Mouse (Mus musculus): ENCODE measurements around the gene Immp2l. TPM values are rescaled to one million over a fixed set of nuclear protein-coding genes. Genes with fewer than 3 reads are reported as not detected.
A peak's percentile ranks its signal among the peaks of the same experiment; 100 is the strongest.
"Not testable (repeated sequence)": the region's sequence is repeated elsewhere in the genome, so short reads cannot be mapped to it uniquely, and the experiment has no call there.

Gene Immp2l
- polyA plus RNA-seq, 1 experiment from 2014 or later: 12.8 TPM

GRCm38 (mm10) chr12:40992237-40992636, 31.7 kb upstream of the Immp2l start:
- H3K27me3 ChIP-seq (ENCODE audit: control insufficient read depth, insufficient read depth, low read depth, low read length); H3K9ac ChIP-seq (ENCODE audit: low read length); H3K4me2 ChIP-seq (ENCODE audit: low read depth, low read length); ATAC-seq (ENCODE audit: low read depth); H3K9me3 ChIP-seq (ENCODE audit: control insufficient read depth, low read length); H3K4me1 ChIP-seq (replicated peaks; ENCODE audit: control insufficient read depth, insufficient read depth, low read length); H3K27ac ChIP-seq (ENCODE audit: low read length); H3K4me3 ChIP-seq (ENCODE audit: low read length); H3K36me3 ChIP-seq (ENCODE audit: control insufficient read depth, insufficient read depth, low read length): not testable (repeated sequence)
- 83% methylated on average over 1 of the region's 1 CpGs for WGBS

DNA sequence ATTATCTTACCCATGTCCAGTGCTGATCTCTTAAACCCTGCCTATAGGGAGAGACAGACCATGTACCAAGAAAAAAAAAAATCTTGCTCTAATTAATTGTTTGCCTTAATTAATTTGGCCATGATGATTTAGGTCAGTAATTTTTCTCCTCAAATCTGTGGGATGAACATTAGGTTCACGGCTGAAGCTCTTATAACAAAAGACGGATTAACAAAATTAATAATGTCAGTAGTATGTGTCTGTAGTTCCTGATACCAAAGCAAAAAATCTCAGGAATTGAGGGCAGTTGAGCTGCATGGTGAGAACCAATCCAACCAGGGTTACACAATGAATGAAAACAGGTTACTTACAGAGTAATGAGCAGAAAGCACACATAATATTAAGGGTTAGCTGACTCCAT, 29.0 kb upstream of the Immp2l start:
- WGBS: 82% methylated on average over 2 of the region's 2 CpGs
- Histone ChIP-seq H3K4me3 (ENCODE audit: low read length) (no peak overlapping the region), H3K36me3 (ENCODE audit: control insufficient read depth, insufficient read depth, low read length) (no peaks in the 10 kb centered on the region), H3K9ac (ENCODE audit: low read length) (no peak overlapping the region), H3K27me3 (ENCODE audit: control insufficient read depth, insufficient read depth, low read depth, low read length) (no peaks in the 10 kb centered on the region), H3K4me2 (ENCODE audit: low read depth, low read length) (no peak overlapping the region), H3K27ac (ENCODE audit: low read length) (no peak overlapping the region), H3K9me3 (ENCODE audit: control insufficient read depth, low read length) (no peaks in the 10 kb centered on the region), H3K4me1 (replicated peaks; ENCODE audit: control insufficient read depth, insufficient read depth, low read length) (no peaks in the 10 kb centered on the region)
- ATAC-seq (ENCODE audit: low read depth): no peak

GRCm38 (mm10) chr12:40995618-40996370, 28.1 kb upstream of the Immp2l start:
- Histone ChIP-seq H3K9me3 (ENCODE audit: control insufficient read depth, low read length) (no peaks in the 10 kb centered on the region), H3K27ac (ENCODE audit: low read length) (no peak overlapping the region), H3K4me2 (ENCODE audit: low read depth, low read length) (no peak overlapping the region), H3K4me3 (ENCODE audit: low read length) (no peak overlapping the region), H3K4me1 (replicated peaks; ENCODE audit: control insufficient read depth, insufficient read depth, low read length) (no peaks in the 10 kb centered on the region), H3K9ac (ENCODE audit: low read length) (no peak overlapping the region), H3K36me3 (ENCODE audit: control insufficient read depth, insufficient read depth, low read length) (no peaks in the 10 kb centered on the region), H3K27me3 (ENCODE audit: control insufficient read depth, insufficient read depth, low read depth, low read length) (no peaks in the 10 kb centered on the region)
- no peak for ATAC-seq (ENCODE audit: low read depth)
- 63% methylated on average over 9 of the region's 9 CpGs for WGBS

GRCm38 (mm10) chr12:41022516-41022915, 1.4 kb upstream of the Immp2l start:
- H3K4me3 ChIP-seq (ENCODE audit: low read length): no peak overlapping the region
- 86% methylated on average over 1 of the region's 1 CpGs for WGBS
- no peak overlapping the region for H3K4me2 ChIP-seq (ENCODE audit: low read depth, low read length)
- no peaks in the 10 kb centered on the region for H3K27me3 ChIP-seq (ENCODE audit: control insufficient read depth, insufficient read depth, low read depth, low read length)
- ATAC-seq (ENCODE audit: low read depth): no peak
- H3K9me3 ChIP-seq (ENCODE audit: control insufficient read depth, low read length): no peaks in the 10 kb centered on the region
- H3K4me1 ChIP-seq (replicated peaks; ENCODE audit: control insufficient read depth, insufficient read depth, low read length): peaks cover 5% of the 10 kb centered on the region; the same call in 1 of the 2 replicates
- H3K27ac ChIP-seq (ENCODE audit: low read length): no peak overlapping the region
- H3K36me3 ChIP-seq (ENCODE audit: control insufficient read depth, insufficient read depth, low read length): no peaks in the 10 kb centered on the region
- H3K9ac ChIP-seq (ENCODE audit: low read length): no peak overlapping the region

DNA sequence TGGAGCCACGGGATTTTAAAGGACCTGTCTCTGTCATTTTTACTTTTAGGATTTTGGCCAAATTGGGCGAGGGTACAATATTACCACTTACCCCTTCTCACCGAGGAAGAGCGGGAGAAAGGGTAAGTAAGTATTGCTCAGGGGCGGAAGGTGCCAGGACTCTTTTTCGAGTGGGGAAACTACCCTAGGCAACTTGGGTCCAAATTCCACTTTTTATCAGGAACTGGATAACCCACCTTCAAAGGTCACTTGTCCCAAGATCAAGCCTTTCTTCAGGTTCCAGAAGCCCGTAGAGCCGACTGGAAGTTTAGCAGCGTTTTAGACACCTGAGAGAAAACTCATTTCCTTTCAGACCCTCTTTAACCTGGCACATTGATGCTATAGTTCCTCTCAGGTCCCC, 622 bp downstream of the Immp2l start:
- H3K27ac ChIP-seq (ENCODE audit: low read length): peak overlapping the region; percentile 32; the same call in 1 of the 2 replicates
- H3K36me3 ChIP-seq (ENCODE audit: control insufficient read depth, insufficient read depth, low read length): no peaks in the 10 kb centered on the region
- WGBS: 5% methylated on average over 9 of the region's 9 CpGs
- H3K9ac ChIP-seq (ENCODE audit: low read length): peak overlapping the region; percentile 86
- H3K9me3 ChIP-seq (ENCODE audit: control insufficient read depth, low read length): no peaks in the 10 kb centered on the region
- H3K27me3 ChIP-seq (ENCODE audit: control insufficient read depth, insufficient read depth, low read depth, low read length): no peaks in the 10 kb centered on the region
- peak overlapping the region; percentile 85 for H3K4me2 ChIP-seq (ENCODE audit: low read depth, low read length)
- H3K4me1 ChIP-seq (replicated peaks; ENCODE audit: control insufficient read depth, insufficient read depth, low read length): peaks cover 5% of the 10 kb centered on the region; the same call in 1 of the 2 replicates
- no peak for ATAC-seq (ENCODE audit: low read depth)
- H3K4me3 ChIP-seq (ENCODE audit: low read length): peak overlapping the region; percentile 70

DNA sequence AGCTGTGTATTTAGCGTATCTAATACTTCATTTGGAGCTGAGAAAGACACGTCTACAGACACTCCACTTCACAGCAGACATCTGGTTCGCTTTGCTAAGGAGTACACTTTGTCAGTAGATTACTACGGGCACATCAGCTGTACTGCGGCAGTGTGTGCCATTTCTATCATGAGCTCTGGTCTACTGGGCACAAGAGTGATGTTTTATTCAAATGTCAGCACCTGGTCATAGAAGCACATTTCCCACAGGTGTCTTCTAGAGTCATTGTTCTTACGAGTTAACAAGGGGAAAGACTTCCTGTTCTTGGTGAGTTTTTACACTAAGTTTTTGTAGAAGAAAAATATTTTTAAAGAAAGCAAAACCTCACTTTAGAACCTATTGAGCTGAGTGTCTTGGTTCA, 3.6 kb downstream of the Immp2l start:
- Histone ChIP-seq H3K4me2 (ENCODE audit: low read depth, low read length) (no peak overlapping the region), H3K4me3 (ENCODE audit: low read length) (no peak overlapping the region), H3K27me3 (ENCODE audit: control insufficient read depth, insufficient read depth, low read depth, low read length) (no peaks in the 10 kb centered on the region), H3K9ac (ENCODE audit: low read length) (no peak overlapping the region), H3K36me3 (ENCODE audit: control insufficient read depth, insufficient read depth, low read length) (no peaks in the 10 kb centered on the region), H3K4me1 (replicated peaks; ENCODE audit: control insufficient read depth, insufficient read depth, low read length) (peaks cover 5% of the 10 kb centered on the region; the same call in 1 of the 2 replicates), H3K9me3 (ENCODE audit: control insufficient read depth, low read length) (no peaks in the 10 kb centered on the region), H3K27ac (ENCODE audit: low read length) (no peak overlapping the region)
- ATAC-seq (ENCODE audit: low read depth): no peak
- WGBS: 78% methylated on average over 6 of the region's 6 CpGs

DNA sequence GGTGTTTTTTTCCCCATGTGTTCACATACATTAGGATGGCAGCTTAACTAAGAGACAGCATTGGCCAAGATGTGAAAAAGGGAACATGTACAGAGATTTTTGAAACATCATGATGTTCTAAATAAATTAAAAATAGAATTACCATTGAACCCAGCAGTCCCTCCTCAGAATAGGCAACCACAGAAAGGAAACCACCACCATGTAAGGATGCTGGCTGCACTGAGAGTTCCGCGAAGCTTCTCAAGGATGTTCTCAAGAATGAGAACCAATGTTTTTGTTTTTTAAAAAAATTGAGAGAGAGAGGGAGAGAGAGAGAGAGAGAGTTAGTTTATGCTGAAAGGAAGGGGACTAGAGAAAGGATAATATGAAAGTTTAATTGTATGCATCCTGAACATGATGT, 7.2 kb downstream of the Immp2l start:
- Histone ChIP-seq H3K4me1 (replicated peaks; ENCODE audit: control insufficient read depth, insufficient read depth, low read length) (no peaks in the 10 kb centered on the region), H3K36me3 (ENCODE audit: control insufficient read depth, insufficient read depth, low read length) (no peaks in the 10 kb centered on the region), H3K9me3 (ENCODE audit: control insufficient read depth, low read length) (no peaks in the 10 kb centered on the region), H3K27ac (ENCODE audit: low read length) (no peak overlapping the region), H3K4me2 (ENCODE audit: low read depth, low read length) (no peak overlapping the region), H3K9ac (ENCODE audit: low read length) (no peak overlapping the region), H3K4me3 (ENCODE audit: low read length) (no peak overlapping the region), H3K27me3 (ENCODE audit: control insufficient read depth, insufficient read depth, low read depth, low read length) (no peaks in the 10 kb centered on the region)
- WGBS: 95% methylated on average over 2 of the region's 2 CpGs
- no peak for ATAC-seq (ENCODE audit: low read depth)

DNA sequence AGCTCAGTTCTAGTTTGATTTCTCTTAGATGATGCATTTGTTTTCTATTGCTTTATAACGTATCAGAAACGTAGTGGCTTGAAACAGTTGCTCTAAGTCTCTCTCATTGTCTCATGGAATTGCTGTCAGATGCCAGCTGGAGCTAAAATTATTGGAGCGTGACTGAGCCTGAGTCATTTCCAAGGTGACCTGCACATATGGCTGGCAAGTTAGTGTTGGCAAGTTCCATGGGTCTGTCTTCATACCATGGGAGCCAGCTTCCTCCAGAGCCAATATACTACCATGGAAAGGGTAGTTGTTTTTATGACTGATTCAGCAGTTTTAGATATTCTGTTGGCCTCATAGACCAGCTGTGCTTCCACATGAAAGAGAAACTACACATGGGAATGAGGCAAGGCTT, 9.3 kb downstream of the Immp2l start:
- H3K27ac ChIP-seq (ENCODE audit: low read length): no peak overlapping the region
- no peak overlapping the region for H3K9ac ChIP-seq (ENCODE audit: low read length)
- no peaks in the 10 kb centered on the region for H3K4me1 ChIP-seq (replicated peaks; ENCODE audit: control insufficient read depth, insufficient read depth, low read length)
- 90% methylated on average over 3 of the region's 3 CpGs for WGBS
- no peak for ATAC-seq (ENCODE audit: low read depth)
- H3K36me3 ChIP-seq (ENCODE audit: control insufficient read depth, insufficient read depth, low read length): no peaks in the 10 kb centered on the region
- H3K4me3 ChIP-seq (ENCODE audit: low read length): no peak overlapping the region
- H3K4me2 ChIP-seq (ENCODE audit: low read depth, low read length): no peak overlapping the region
- no peaks in the 10 kb centered on the region for H3K27me3 ChIP-seq (ENCODE audit: control insufficient read depth, insufficient read depth, low read depth, low read length)
- no peaks in the 10 kb centered on the region for H3K9me3 ChIP-seq (ENCODE audit: control insufficient read depth, low read length)

GRCm38 (mm10) chr12:41039834-41040233, 15.9 kb downstream of the Immp2l start:
- no peak for ATAC-seq (ENCODE audit: low read depth)
- H3K27me3 ChIP-seq (ENCODE audit: control insufficient read depth, insufficient read depth, low read depth, low read length): no peaks in the 10 kb centered on the region
- 86% methylated on average over 5 of the region's 5 CpGs for WGBS
- no peak overlapping the region for H3K4me2 ChIP-seq (ENCODE audit: low read depth, low read length)
- H3K9ac ChIP-seq (ENCODE audit: low read length): no peak overlapping the region
- no peak overlapping the region for H3K4me3 ChIP-seq (ENCODE audit: low read length)
- no peaks in the 10 kb centered on the region for H3K36me3 ChIP-seq (ENCODE audit: control insufficient read depth, insufficient read depth, low read length)
- H3K4me1 ChIP-seq (replicated peaks; ENCODE audit: control insufficient read depth, insufficient read depth, low read length): no peaks in the 10 kb centered on the region
- no peaks in the 10 kb centered on the region for H3K9me3 ChIP-seq (ENCODE audit: control insufficient read depth, low read length)
- H3K27ac ChIP-seq (ENCODE audit: low read length): no peak overlapping the region

Data from lung, embryonic 16.5 days (tissue).